Mouse (Mus musculus): ENCODE data around the gene Ildr2.

DNA sequence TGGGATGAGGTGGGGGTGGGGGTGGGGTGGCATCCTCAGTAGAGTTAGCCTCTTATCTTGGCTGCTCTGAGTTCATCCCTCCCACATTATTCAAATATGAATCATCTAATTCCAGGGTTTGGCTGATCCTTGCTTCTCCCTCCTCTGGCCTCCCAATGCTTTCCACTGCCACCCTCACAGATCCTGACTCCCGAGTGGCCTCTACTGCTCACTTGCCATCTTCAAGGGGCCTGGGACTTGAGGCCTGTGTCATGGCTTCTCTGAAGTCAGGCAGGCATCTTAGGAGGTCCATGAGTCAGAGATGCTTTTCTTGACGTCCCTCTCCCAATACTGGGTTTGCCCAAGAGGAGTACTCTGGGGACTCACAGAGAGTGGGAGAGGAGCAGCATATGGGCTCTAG, 1.7 kb downstream of the Ildr2 start:
- no peak for TF ChIP-seq CTCF (IDR thresholded peaks at IDR 0.05; ENCODE audit: borderline replicate concordance, control insufficient read depth, extremely low read depth, insufficient read depth, low read length, poor library complexity)
- TF ChIP-seq POLR2A (IDR thresholded peaks at IDR 0.05; ENCODE audit: control insufficient read depth, extremely low read depth, insufficient read depth, low read length, poor library complexity) = no peak

Data from thymus, adult 2 months (tissue).